Mouse (Mus musculus): ENCODE measurements around the gene Notch4. TPM values are rescaled to one million over a fixed set of nuclear protein-coding genes. Genes with fewer than 3 reads are reported as not detected.

The Notch4 gene
- polyA plus RNA-seq, 1 experiment from 2014 or later: 2.9 TPM

DNA sequence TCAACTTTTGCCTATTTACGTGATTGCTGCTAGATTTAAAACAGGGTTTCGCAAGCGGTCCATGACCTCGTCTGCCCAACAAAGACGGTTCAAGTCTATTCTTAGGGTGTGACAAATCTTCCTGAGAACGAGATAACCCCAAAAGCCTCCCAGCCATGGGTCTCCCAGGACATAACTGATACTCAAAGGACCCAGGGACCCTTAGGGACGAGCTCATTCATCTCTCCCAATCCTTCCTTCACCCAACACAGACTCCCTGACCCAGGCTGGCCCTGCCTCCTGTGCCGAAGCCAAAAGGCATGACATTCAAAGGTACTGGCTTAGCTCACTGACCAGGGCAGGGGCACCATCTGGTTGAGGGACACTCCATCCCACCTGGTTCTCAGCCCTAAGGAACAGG lies 7.7 kb upstream of the Notch4 start:
- no peak overlapping the region for H3K9ac ChIP-seq
- WGBS: 76% methylated on average over 8 of the region's 8 CpGs
- no peak overlapping the region for H3K4me2 ChIP-seq (replicated peaks)
- no peaks in the 10 kb centered on the region for H3K4me1 ChIP-seq (replicated peaks)
- H3K27me3 ChIP-seq (replicated peaks): no peaks in the 10 kb centered on the region
- H3K9me3 ChIP-seq: no peaks in the 10 kb centered on the region
- H3K36me3 ChIP-seq: no peaks in the 10 kb centered on the region
- H3K4me3 ChIP-seq (replicated peaks): no peak overlapping the region
- H3K27ac ChIP-seq: no peak overlapping the region
- ATAC-seq: no peak

- Histone ChIP-seq H3K27ac (no peak overlapping the region), H3K4me3 (replicated peaks) (no peak overlapping the region), H3K9ac (no peak overlapping the region), H3K9me3 (no peaks in the 10 kb centered on the region), H3K27me3 (replicated peaks) (no peaks in the 10 kb centered on the region), H3K4me2 (replicated peaks) (no peak overlapping the region), H3K4me1 (replicated peaks) (no peaks in the 10 kb centered on the region), H3K36me3 (no peaks in the 10 kb centered on the region)
- no peak for ATAC-seq
- 59% methylated on average over 11 of the region's 11 CpGs for WGBS
Measured at GRCm38 (mm10) chr17:34557411-34557810, 6.7 kb upstream of the Notch4 start.

GRCm38 (mm10) chr17:34559116-34559515 lies 5.0 kb upstream of the Notch4 start:
- no peak overlapping the region for H3K27ac ChIP-seq
- WGBS: 82% methylated on average over 7 of the region's 7 CpGs

DNA sequence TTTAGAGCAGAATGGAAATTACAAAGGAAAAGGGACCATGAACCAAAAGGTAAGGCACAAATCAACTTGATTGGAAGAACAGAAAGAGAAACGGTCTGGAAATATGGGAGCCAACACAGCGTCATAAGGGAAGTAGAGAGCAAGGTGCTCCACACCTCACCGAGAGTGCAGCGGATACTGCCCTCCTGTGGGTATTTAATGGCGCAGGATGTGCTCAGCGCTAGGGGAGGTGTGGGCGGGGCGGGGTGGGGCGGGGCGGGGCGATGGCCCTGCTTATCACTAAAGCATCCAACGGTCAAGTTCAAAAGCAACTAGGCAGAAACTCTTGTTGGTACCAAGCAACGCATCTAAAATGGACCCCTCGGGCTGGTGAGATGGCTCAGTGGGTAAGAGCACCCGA lies 4.2 kb upstream of the Notch4 start:
- Histone ChIP-seq H3K9ac (no peak overlapping the region), H3K27me3 (replicated peaks) (no peaks in the 10 kb centered on the region), H3K4me2 (replicated peaks) (no peak overlapping the region), H3K9me3 (no peaks in the 10 kb centered on the region), H3K4me1 (replicated peaks) (peaks cover 10% of the 10 kb centered on the region), H3K4me3 (replicated peaks) (no peak overlapping the region), H3K36me3 (no peaks in the 10 kb centered on the region), H3K27ac (no peak overlapping the region)
- 24% methylated on average over 15 of the region's 15 CpGs for WGBS
- peak; percentile 59 for ATAC-seq

More at GRCm38 (mm10) chr17:34559116-34559515, 5.0 kb upstream of the Notch4 start:
- H3K4me1 ChIP-seq (replicated peaks): peaks cover 3% of the 10 kb centered on the region
- ATAC-seq: no peak
- H3K27me3 ChIP-seq (replicated peaks): no peaks in the 10 kb centered on the region
- H3K9me3 ChIP-seq: no peaks in the 10 kb centered on the region
- H3K36me3 ChIP-seq: no peaks in the 10 kb centered on the region
- no peak overlapping the region for H3K4me3 ChIP-seq (replicated peaks)
- H3K9ac ChIP-seq: no peak overlapping the region
- H3K4me2 ChIP-seq (replicated peaks): no peak overlapping the region

- no peaks in the 10 kb centered on the region for H3K9me3 ChIP-seq
- H3K4me1 ChIP-seq (replicated peaks): peaks cover 10% of the 10 kb centered on the region
- H3K4me3 ChIP-seq (replicated peaks): no peak overlapping the region
- H3K27me3 ChIP-seq (replicated peaks): no peaks in the 10 kb centered on the region
- WGBS: 90% methylated on average over 6 of the region's 6 CpGs
- no peaks in the 10 kb centered on the region for H3K36me3 ChIP-seq
- no peak overlapping the region for H3K4me2 ChIP-seq (replicated peaks)
- H3K9ac ChIP-seq: no peak overlapping the region
- H3K27ac ChIP-seq: no peak overlapping the region
- no peak for ATAC-seq
Measured at GRCm38 (mm10) chr17:34560438-34560837, 3.6 kb upstream of the Notch4 start.

- no peak overlapping the region for H3K9ac ChIP-seq
- ATAC-seq: no peak
- H3K4me3 ChIP-seq (replicated peaks): no peak overlapping the region
- no peaks in the 10 kb centered on the region for H3K36me3 ChIP-seq
- 0 out of 2 replicates have a peak overlapping the region, but pooled peaks have one; percentile 51 for H3K27ac ChIP-seq
- no peaks in the 10 kb centered on the region for H3K9me3 ChIP-seq
- H3K27me3 ChIP-seq (replicated peaks): no peaks in the 10 kb centered on the region
- WGBS: 54% methylated on average over 8 of the region's 8 CpGs
- H3K4me2 ChIP-seq (replicated peaks): no peak overlapping the region
- H3K4me1 ChIP-seq (replicated peaks): peaks cover 10% of the 10 kb centered on the region
Measured at GRCm38 (mm10) chr17:34561200-34561599, 2.9 kb upstream of the Notch4 start.

DNA sequence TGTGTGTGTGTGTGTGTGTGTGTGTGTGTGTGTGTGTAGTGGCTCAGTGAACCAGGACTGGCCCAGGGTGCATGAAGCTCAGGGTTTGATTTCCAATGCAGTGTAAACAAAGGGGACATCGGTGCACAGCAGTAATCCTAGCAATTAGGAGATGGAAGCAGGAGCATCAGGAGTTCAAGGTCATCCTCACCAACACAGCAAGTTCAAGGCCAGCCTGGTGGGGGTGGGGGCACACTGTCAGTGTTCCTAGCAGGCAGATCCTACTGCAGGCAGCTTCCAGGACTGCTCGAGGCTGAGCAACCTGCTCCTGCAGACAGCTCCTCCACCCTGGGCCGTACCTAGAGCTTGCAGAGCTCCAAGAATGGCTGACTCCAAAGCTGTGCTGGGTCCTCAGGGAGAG lies 1.5 kb upstream of the Notch4 start:
- 60% methylated on average over 3 of the region's 3 CpGs for WGBS
- Histone ChIP-seq H3K27me3 (replicated peaks) (no peaks in the 10 kb centered on the region), H3K4me3 (replicated peaks) (no peak overlapping the region), H3K27ac (no peak overlapping the region), H3K4me2 (replicated peaks) (no peak overlapping the region), H3K36me3 (no peaks in the 10 kb centered on the region), H3K9ac (no peak overlapping the region), H3K4me1 (replicated peaks) (peaks cover 10% of the 10 kb centered on the region), H3K9me3 (no peaks in the 10 kb centered on the region)
- ATAC-seq: no peak

DNA sequence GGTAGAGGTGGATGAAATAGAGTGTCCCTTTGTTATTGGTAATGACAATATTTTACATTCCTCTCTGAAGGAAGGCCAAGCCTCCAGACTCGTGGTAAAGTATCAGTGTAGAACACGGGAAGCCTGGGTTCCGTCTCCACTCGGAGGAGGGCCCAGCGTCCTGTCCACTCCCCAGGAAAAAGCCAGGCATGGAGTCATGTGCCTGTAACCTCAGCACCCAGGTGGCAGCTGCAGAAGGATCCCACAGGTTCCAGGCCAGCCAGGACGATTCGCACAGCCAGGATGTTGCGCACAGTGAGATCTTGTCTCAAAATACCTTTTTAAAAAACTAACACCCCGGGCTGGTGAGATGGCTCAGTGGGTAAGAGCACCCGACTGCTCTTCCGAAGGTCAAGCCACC lies 714 bp upstream of the Notch4 start:
- no peak overlapping the region for H3K4me2 ChIP-seq (replicated peaks)
- H3K9me3 ChIP-seq: no peaks in the 10 kb centered on the region

DNA sequence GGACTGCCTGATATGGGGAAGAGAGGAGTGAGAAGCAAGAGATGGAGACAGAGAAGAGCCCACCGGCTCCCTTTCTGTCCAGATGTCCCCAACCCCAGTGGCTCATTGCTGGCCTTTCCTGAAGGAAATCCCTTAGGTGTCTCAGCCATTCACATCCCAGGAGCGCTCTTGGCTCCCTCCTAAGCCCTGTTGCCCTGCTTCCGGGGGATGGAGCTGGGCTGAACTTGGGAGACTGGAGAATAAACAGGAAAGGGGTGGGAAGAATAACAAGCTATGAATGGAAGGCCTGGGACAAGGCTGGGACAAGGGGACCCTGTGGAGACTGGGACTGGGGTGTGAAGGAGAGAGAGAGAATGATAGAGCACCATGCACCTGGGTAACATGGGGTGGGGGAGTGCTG lies 728 bp downstream of the Notch4 start:
- H3K36me3 ChIP-seq: no peaks in the 10 kb centered on the region
- peaks cover 10% of the 10 kb centered on the region for H3K4me1 ChIP-seq (replicated peaks)
- WGBS: 42% methylated on average over 3 of the region's 3 CpGs
- no peaks in the 10 kb centered on the region for H3K27me3 ChIP-seq (replicated peaks)
- peak overlapping the region; percentile 70 for H3K27ac ChIP-seq
- peak overlapping the region; percentile 10 for H3K4me3 ChIP-seq (replicated peaks)
- 0 out of 2 replicates have a peak, but pooled peaks have one; percentile 21 for ATAC-seq
- no peak overlapping the region for H3K9ac ChIP-seq
- peak overlapping the region; percentile 39 for H3K4me2 ChIP-seq (replicated peaks)
- H3K9me3 ChIP-seq: no peaks in the 10 kb centered on the region

More for the DNA sequence above, 714 bp upstream of the Notch4 start:
- no peak for ATAC-seq
- no peak overlapping the region for H3K4me3 ChIP-seq (replicated peaks)
- no peaks in the 10 kb centered on the region for H3K27me3 ChIP-seq (replicated peaks)
- H3K27ac ChIP-seq: no peak overlapping the region
- no peaks in the 10 kb centered on the region for H3K36me3 ChIP-seq
- WGBS: 66% methylated on average over 11 of the region's 11 CpGs
- peaks cover 10% of the 10 kb centered on the region for H3K4me1 ChIP-seq (replicated peaks)
- no peak overlapping the region for H3K9ac ChIP-seq

GRCm38 (mm10) chr17:34567311-34567710 lies 3.2 kb downstream of the Notch4 start:
- 66% methylated on average over 9 of the region's 9 CpGs for WGBS
- Histone ChIP-seq H3K4me3 (replicated peaks) (no peak overlapping the region), H3K4me2 (replicated peaks) (no peak overlapping the region), H3K27me3 (replicated peaks) (no peaks in the 10 kb centered on the region), H3K4me1 (replicated peaks) (peaks cover 10% of the 10 kb centered on the region), H3K9ac (no peak overlapping the region), H3K27ac (no peak overlapping the region), H3K9me3 (no peaks in the 10 kb centered on the region), H3K36me3 (no peaks in the 10 kb centered on the region)
- no peak for ATAC-seq

DNA sequence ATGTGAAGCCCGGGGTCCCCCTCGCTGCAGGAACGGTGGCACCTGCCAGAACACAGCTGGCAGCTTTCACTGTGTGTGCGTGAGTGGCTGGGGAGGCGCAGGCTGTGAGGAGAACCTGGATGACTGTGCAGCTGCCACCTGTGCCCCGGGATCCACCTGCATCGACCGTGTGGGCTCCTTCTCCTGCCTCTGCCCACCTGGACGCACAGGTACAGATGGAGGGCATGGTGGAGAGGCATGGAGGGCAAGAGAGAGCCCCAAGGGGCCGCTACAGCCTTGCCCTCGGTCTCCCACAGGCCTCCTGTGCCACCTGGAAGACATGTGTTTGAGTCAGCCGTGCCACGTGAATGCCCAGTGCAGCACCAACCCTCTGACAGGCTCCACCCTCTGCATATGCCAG lies 4.4 kb downstream of the Notch4 start:
- no peaks in the 10 kb centered on the region for H3K27me3 ChIP-seq (replicated peaks)
- no peak overlapping the region for H3K4me2 ChIP-seq (replicated peaks)
- no peak for ATAC-seq
- peaks cover 12% of the 10 kb centered on the region for H3K4me1 ChIP-seq (replicated peaks)
- H3K36me3 ChIP-seq: no peaks in the 10 kb centered on the region
- WGBS: 79% methylated on average over 13 of the region's 13 CpGs
- H3K27ac ChIP-seq: no peak overlapping the region
- no peak overlapping the region for H3K9ac ChIP-seq
- no peak overlapping the region for H3K4me3 ChIP-seq (replicated peaks)
- no peaks in the 10 kb centered on the region for H3K9me3 ChIP-seq

DNA sequence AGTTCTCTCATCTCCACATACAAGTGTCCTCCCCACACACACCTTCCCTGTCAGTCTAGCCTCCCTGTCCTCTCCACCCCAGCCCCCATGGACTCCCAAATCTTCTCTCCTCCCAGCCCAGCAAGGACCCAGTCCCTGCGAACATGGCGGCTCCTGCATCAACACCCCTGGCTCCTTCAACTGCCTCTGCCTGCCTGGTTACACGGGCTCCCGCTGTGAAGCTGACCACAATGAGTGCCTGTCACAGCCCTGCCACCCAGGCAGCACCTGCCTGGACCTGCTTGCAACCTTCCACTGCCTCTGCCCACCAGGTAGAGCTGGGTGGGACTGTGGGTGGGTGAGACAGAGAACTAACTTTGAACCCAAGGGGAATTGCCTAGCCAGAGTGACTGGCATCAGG lies 5.9 kb downstream of the Notch4 start:
- no peaks in the 10 kb centered on the region for H3K9me3 ChIP-seq
- 65% methylated on average over 4 of the region's 4 CpGs for WGBS
- H3K27me3 ChIP-seq (replicated peaks): no peaks in the 10 kb centered on the region
- 0 out of 2 replicates have a peak, but pooled peaks cover 3% of the 10 kb centered on the region for H3K4me1 ChIP-seq (replicated peaks)
- ATAC-seq: no peak
- H3K4me3 ChIP-seq (replicated peaks): no peak overlapping the region
- no peak overlapping the region for H3K27ac ChIP-seq
- H3K4me2 ChIP-seq (replicated peaks): no peak overlapping the region
- H3K9ac ChIP-seq: no peak overlapping the region
- H3K36me3 ChIP-seq: no peaks in the 10 kb centered on the region

DNA sequence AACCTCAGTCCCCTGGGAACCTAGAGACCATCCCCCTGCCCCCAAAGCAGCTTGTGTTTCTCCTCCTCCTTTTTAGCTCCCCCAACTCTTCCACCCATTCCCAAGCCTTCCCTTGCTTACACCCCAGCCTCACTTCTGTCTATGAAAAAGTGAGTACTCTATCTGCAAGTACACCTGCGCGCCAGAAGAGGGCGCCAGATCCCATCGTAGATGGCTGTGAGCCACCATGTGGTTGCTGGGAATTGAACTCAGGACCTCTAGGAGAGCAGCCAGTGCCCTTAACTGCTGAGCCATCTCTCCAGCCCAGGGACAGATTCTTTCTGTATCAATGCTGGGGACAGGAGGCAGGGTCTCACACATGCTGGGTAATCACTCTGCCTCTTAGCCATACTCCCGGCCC lies 7.8 kb downstream of the Notch4 start:
- Histone ChIP-seq H3K4me1 (replicated peaks) (peaks cover 9% of the 10 kb centered on the region; the same call in 1 of the 2 replicates), H3K4me2 (replicated peaks) (no peak overlapping the region), H3K27me3 (replicated peaks) (no peaks in the 10 kb centered on the region), H3K9me3 (no peaks in the 10 kb centered on the region), H3K4me3 (replicated peaks) (no peak overlapping the region), H3K9ac (no peak overlapping the region), H3K36me3 (no peaks in the 10 kb centered on the region), H3K27ac (no peak overlapping the region)
- WGBS: 20% methylated on average over 5 of the region's 5 CpGs
- no peak for ATAC-seq
